Mouse (Mus musculus) activated CD4-positive, CD25-positive, alpha-beta regulatory T cell, adult 4 months (primary cell): ENCODE measurements around the gene Os9. TPM values are rescaled to one million over a fixed set of nuclear protein-coding genes. Genes with fewer than 3 reads are reported as not detected.
"Not testable (repeated sequence)": the region's sequence is repeated elsewhere in the genome, so short reads cannot be mapped to it uniquely, and the experiment has no call there.

ENCODE experiments used
- ATAC-seq: one replicate; pipeline ENCODE4 v1.8.0; 2017
- polyA plus RNA-seq, 2 experiments: library from polyadenylated mRNA; unstranded; fragments of 100-300 nt; shearing (Covaris generic); gene quantifications; one replicate each; pipeline ENCODE4 v1.2.1; 2017

Gene Os9
- polyA plus RNA-seq = 10 to 100 TPM; 51.3 to 75.5 TPM

GRCm38 (mm10) chr10:127121066-127121477 lies at the start of gene Os9:
TSS of gene Os9 (minus strand) at chr10:127121131.
- ATAC-seq = peak; percentile 99

- ATAC-seq = no peak
Observed at GRCm38 (mm10) chr10:127170002-127170401, 49.1 kb upstream of the Os9 start.

- ATAC-seq = no peak
Observed at GRCm38 (mm10) chr10:127167614-127168192, 46.8 kb upstream of the Os9 start.

- no peak for ATAC-seq
Observed at GRCm38 (mm10) chr10:127166771-127167613, 46.1 kb upstream of the Os9 start.

- ATAC-seq = no peak
Observed at GRCm38 (mm10) chr10:127166404-127166715, 45.4 kb upstream of the Os9 start.

- ATAC-seq = peak; percentile 36
Observed at GRCm38 (mm10) chr10:127165654-127166403, 44.9 kb upstream of the Os9 start.

- no peak for ATAC-seq
Observed at GRCm38 (mm10) chr10:127165354-127165653, 44.4 kb upstream of the Os9 start.

GRCm38 (mm10) chr10:127164631-127165353 lies 43.9 kb upstream of the Os9 start, which contains the start of gene B4galnt1:
TSS of gene B4galnt1 (plus strand) at chr10:127165225.
- ATAC-seq = peak; percentile 35

- no peak for ATAC-seq
Observed at GRCm38 (mm10) chr10:127164190-127164589, 43.3 kb upstream of the Os9 start.

GRCm38 (mm10) chr10:127162771-127163261 lies 41.9 kb upstream of the Os9 start:
- peak; percentile 72 for ATAC-seq

- no peak for ATAC-seq
Observed at GRCm38 (mm10) chr10:127160728-127161127, 39.8 kb upstream of the Os9 start.

GRCm38 (mm10) chr10:127160081-127160480 lies 39.1 kb upstream of the Os9 start:
- no peak for ATAC-seq

- no peak for ATAC-seq
Observed at GRCm38 (mm10) chr10:127158471-127158870, 37.5 kb upstream of the Os9 start.

GRCm38 (mm10) chr10:127156511-127156910 lies 35.6 kb upstream of the Os9 start:
- no peak for ATAC-seq

GRCm38 (mm10) chr10:127156089-127156488 lies 35.2 kb upstream of the Os9 start:
- ATAC-seq = no peak

GRCm38 (mm10) chr10:127154652-127155051 lies 33.7 kb upstream of the Os9 start:
- no peak for ATAC-seq

GRCm38 (mm10) chr10:127154241-127154640 lies 33.3 kb upstream of the Os9 start:
- no peak for ATAC-seq

- ATAC-seq = no peak
Observed at GRCm38 (mm10) chr10:127153323-127153722, 32.4 kb upstream of the Os9 start.

- not testable (repeated sequence) for ATAC-seq
Observed at GRCm38 (mm10) chr10:127152556-127152955, 31.6 kb upstream of the Os9 start.

- not testable (repeated sequence) for ATAC-seq
Observed at GRCm38 (mm10) chr10:127151233-127151632, 30.3 kb upstream of the Os9 start.

- peak; percentile 81 for ATAC-seq
Observed at GRCm38 (mm10) chr10:127150471-127150872, 29.5 kb upstream of the Os9 start.

- ATAC-seq = no peak
Observed at GRCm38 (mm10) chr10:127147135-127147534, 26.2 kb upstream of the Os9 start.

- ATAC-seq = no peak
Observed at GRCm38 (mm10) chr10:127145303-127145702, 24.4 kb upstream of the Os9 start.
